Mouse (Mus musculus) thymus, adult 2 months (tissue): ENCODE results near the gene St3gal5. TPM values are rescaled to one million over a fixed set of nuclear protein-coding genes. Genes with fewer than 3 reads are reported as not detected.

ENCODE experiments used
- DNase-seq: peaks from one replicate; pipeline ENCODE4 v3.0.0; 2021
- H3K27ac ChIP-seq: fragments of 200-500 bp; 2 replicates; pipeline ENCODE4 v1.5.1; 2012; ENCODE audit warnings: low read length, control low read depth; ENCODE audit not compliant: control insufficient read depth, insufficient read depth
- H3K27me3 ChIP-seq: fragments of 200-500 bp; 2 replicates; pipeline ENCODE4 v1.6.1; 2012; ENCODE audit warnings: mild to moderate bottlenecking, low read length, moderate library complexity, mixed read lengths; ENCODE audit not compliant: control insufficient read depth, insufficient read depth
- H3K36me3 ChIP-seq: fragments of 200-500 bp; 2 replicates; pipeline ENCODE4 v1.6.1; 2012; ENCODE audit warnings: mild to moderate bottlenecking, low read length, moderate library complexity; ENCODE audit not compliant: control insufficient read depth, insufficient read depth
- H3K4me1 ChIP-seq: fragments of 200-500 bp; replicated peaks from 2 replicates; pipeline ENCODE4 v1.6.1; 2012; ENCODE audit warnings: low read length; ENCODE audit not compliant: control insufficient read depth, insufficient read depth
- H3K4me3 ChIP-seq: fragments of 200-500 bp; 2 replicates; pipeline ENCODE4 v1.5.1; 2012; ENCODE audit warnings: mild to moderate bottlenecking, low read length, control low read depth, moderate library complexity; ENCODE audit not compliant: control insufficient read depth, insufficient read depth
- CTCF ChIP-seq: fragments of 200-500 bp; IDR thresholded peaks from 2 replicates; pipeline ENCODE4 v1.5.1; 2012; ENCODE audit warnings: mild to moderate bottlenecking, control low read depth, low read length, moderate library complexity, borderline replicate concordance; ENCODE audit not compliant: control insufficient read depth, poor library complexity, insufficient read depth; ENCODE audit errors: extremely low read depth
- POLR2A ChIP-seq: fragments of 200-500 bp; IDR thresholded peaks from 2 replicates; pipeline ENCODE4 v1.6.1; 2012; ENCODE audit warnings: mild to moderate bottlenecking, low read length, control low read depth, moderate library complexity; ENCODE audit not compliant: control insufficient read depth, poor library complexity, insufficient read depth; ENCODE audit errors: extremely low read depth
- whole genome bisulfite sequencing: fragments of 180-500 bp; shearing (Covaris S2); methylation state at CpG from one replicate; pipeline ENCODE4 v1.1.7; 2018; 5-methylcytosine and 5-hydroxymethylcytosine counted together
- polyA plus RNA-seq: library from polyadenylated mRNA; depleted of rRNA; stranded (reverse); fragments of >200 nt; gene quantifications from 2 replicates; pipeline ENCODE4 v1.2.3, GENCODE M21; 2012; rRNA removed

Gene St3gal5
- polyA plus RNA-seq, 1 experiment: 4.4 TPM

DNA sequence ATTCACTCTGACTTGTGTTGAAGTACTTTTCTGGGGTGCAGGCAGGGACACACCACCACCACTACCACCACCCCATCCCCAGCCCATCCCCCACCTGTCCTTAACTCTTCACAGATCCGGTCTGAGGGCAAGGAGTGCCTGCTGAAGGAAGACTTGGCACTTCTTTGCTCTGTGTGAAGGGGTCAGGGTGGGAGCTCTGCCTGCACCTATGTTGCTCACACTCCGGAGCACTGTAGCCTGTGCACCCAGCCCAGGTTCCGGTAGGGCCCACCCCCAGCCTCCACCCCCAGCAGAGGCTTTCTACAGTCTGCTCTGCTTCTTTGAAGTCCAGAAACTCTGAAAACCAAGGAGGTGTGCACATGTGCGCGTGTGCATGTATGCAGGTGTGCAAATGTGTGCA, 93.2 kb downstream of the St3gal5 start:
- Histone ChIP-seq H3K4me1 (peaks cover 13% of the 10 kb centered on the region), H3K27me3 (no peaks in the 10 kb centered on the region; the same call in 1 of the 2 replicates), H3K27ac (no peak overlapping the region), H3K4me3 (no peak overlapping the region), H3K36me3 (no peaks in the 10 kb centered on the region)
- DNase-seq: no peak
- TF ChIP-seq POLR2A: no peak
- no peak for TF ChIP-seq CTCF
- 26% methylated on average over 5 of the region's 5 CpGs for WGBS

- no peaks in the 10 kb centered on the region for H3K36me3 ChIP-seq
- no peak overlapping the region for H3K4me3 ChIP-seq
- DNase-seq: no peak
- 94% methylated on average over 3 of the region's 3 CpGs for WGBS
- H3K27me3 ChIP-seq: no peaks in the 10 kb centered on the region
- no peak overlapping the region for H3K27ac ChIP-seq
- no peak for TF ChIP-seq CTCF
- TF ChIP-seq POLR2A: no peak
- H3K4me1 ChIP-seq: peaks cover 2% of the 10 kb centered on the region; the same call in 1 of the 2 replicates
Observed at GRCm38 (mm10) chr6:72196660-72197059, 99.3 kb downstream of the St3gal5 start.

DNA sequence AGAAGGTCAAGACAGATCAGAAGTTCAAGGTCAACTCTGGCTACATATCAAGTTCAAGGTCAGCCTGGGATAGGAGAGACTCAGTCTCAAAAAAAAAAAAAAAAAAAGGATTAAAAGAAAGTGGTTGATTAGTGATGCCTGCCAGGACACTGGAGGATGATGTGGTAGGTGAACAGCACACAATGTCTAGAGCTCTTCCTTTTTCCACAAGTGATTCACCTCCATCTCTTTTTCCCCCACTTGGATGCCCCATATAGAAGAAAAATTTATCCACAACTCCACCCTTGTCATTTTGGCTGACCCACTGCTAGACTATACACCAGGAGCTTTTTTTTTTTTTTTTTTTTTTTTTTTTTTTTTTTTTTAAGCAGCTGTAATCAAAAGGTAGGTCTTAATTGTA, 100.1 kb downstream of the St3gal5 start:
- no peak overlapping the region for H3K27ac ChIP-seq
- H3K36me3 ChIP-seq: no peaks in the 10 kb centered on the region
- no peak for DNase-seq
- no peak overlapping the region for H3K4me3 ChIP-seq
- H3K4me1 ChIP-seq: peaks cover 2% of the 10 kb centered on the region; the same call in 1 of the 2 replicates
- no peak for TF ChIP-seq CTCF
- TF ChIP-seq POLR2A: no peak
- H3K27me3 ChIP-seq: no peaks in the 10 kb centered on the region

DNA sequence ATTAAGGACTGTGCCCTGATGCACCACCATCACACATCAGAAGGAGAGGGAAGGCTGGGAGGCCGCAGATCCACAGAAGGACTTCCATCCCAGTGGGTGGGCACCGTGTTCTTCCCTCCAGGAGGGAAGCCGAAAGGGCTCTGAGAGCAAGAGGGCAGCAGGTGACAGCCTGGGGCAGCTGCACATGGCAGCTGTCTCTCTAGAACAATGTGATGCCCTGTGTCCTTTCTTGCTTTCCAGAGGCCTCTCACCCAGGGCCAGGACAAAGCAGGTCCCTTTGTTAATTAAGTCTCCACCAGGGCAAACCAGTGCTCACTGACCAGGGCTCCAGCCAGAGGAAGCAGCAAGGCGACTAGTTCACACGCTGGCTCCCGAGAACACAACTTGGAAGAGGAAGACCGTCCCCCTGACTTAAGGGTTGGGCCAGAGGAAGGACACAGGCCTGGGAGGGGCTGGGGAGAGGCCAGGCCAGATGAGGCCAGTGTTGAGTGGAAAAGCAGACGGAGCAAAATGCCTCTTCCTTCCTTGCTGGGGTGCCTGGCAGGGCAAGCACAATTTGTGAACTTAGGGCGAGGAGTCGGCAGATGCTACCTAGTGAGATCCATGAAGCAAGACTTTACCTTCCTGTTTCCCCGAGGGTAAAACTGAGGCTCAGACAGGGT, 103.3 kb downstream of the St3gal5 start:
- TF ChIP-seq CTCF (no peak), POLR2A (no peak)
- Histone ChIP-seq H3K27me3 (no peaks in the 10 kb centered on the region), H3K36me3 (no peaks in the 10 kb centered on the region), H3K4me1 (peaks cover 2% of the 10 kb centered on the region; the same call in 1 of the 2 replicates), H3K27ac (no peak overlapping the region), H3K4me3 (no peak overlapping the region)
- no peak for DNase-seq
- WGBS: 93% methylated on average over 11 of the region's 11 CpGs

DNA sequence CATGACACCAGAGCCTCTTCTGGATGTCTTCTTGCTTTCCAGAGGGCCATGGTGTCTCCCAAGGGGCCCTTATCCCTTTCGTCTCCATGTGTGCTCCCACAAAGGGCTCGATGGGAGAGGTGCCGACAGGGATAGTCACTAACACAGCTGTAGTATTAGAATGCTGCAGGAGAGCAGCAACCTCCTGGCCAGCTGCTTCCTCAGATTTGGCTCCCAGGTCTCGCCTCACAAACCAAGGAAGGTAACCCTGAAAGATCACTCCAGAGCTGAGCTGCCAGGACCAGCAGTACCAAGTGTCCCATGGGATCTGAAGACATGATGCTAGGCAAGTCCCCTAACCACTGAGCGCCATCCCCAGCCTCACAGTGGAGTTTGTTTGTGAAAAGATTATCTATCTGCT, 105.3 kb downstream of the St3gal5 start:
- Histone ChIP-seq H3K4me3 (no peak overlapping the region), H3K36me3 (no peaks in the 10 kb centered on the region), H3K4me1 (peaks cover 2% of the 10 kb centered on the region; the same call in 1 of the 2 replicates), H3K27ac (no peak overlapping the region), H3K27me3 (no peaks in the 10 kb centered on the region)
- TF ChIP-seq POLR2A: no peak
- TF ChIP-seq CTCF: no peak
- DNase-seq: no peak
- whole genome bisulfite sequencing: 91% methylated on average over 5 of the region's 5 CpGs

DNA sequence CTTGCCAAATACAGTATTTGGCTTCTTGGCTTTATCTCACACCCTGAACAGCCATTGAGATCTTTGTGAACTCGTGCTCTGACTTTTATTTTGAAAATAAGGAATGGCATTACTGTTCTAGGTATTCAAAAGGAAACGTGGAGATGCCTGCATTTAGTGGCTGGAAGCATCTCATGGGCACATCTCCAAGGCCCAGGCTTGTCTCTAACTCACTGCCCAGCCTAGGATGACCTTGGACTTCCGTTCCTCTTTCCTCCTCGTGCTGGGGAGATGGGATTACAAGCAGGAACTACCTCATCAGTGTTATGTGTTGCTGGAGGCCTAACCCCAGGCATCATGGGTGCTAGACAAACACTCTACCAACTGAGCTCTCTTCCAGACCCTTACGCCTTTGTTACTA, 105.9 kb downstream of the St3gal5 start:
- no peak overlapping the region for H3K27ac ChIP-seq
- DNase-seq: no peak
- H3K36me3 ChIP-seq: no peaks in the 10 kb centered on the region
- WGBS: 88% methylated on average over 5 of the region's 5 CpGs
- H3K4me1 ChIP-seq: peaks cover 2% of the 10 kb centered on the region; the same call in 1 of the 2 replicates
- no peak overlapping the region for H3K4me3 ChIP-seq
- TF ChIP-seq CTCF (no peak), POLR2A (no peak)
- no peaks in the 10 kb centered on the region for H3K27me3 ChIP-seq

Other genes starting within 250 kb of the St3gal5 start
- gene Ptcd3, start 188.8 kb upstream of the St3gal5 start, polyA plus RNA-seq: 18.2 and 23.0 TPM in 2 replicates
- gene Polr1a, start 188.5 kb upstream of the St3gal5 start, polyA plus RNA-seq: 17.3 TPM in 2 replicates
- 3.6 and 3.8 TPM in 2 replicates for gene Atoh8, start 138.0 kb downstream of the St3gal5 start, polyA plus RNA-seq
- gene Sftpb, start 207.0 kb downstream of the St3gal5 start, polyA plus RNA-seq: 2.5 and 6.6 TPM in 2 replicates
- 35.6 and 40.3 TPM in 2 replicates for gene Usp39, start 247.6 kb downstream of the St3gal5 start, polyA plus RNA-seq
- 42.2 and 42.3 TPM in 2 replicates for gene 0610030E20Rik, start 249.7 kb downstream of the St3gal5 start, polyA plus RNA-seq